Mouse (Mus musculus): Measurements from ENCODE around the gene Cct5. TPM values are rescaled to one million over a fixed set of nuclear protein-coding genes. Genes with fewer than 3 reads are reported as not detected.

Gene Cct5
- polyA plus RNA-seq, 1 experiment from 2014 or later: 211 TPM

- Histone ChIP-seq H3K27ac (ENCODE audit: low read length) (no peak overlapping the region), H3K27me3 (replicated peaks; ENCODE audit: insufficient read depth, low read length) (no peaks in the 10 kb centered on the region), H3K4me1 (ENCODE audit: insufficient read depth, low read depth, low read length) (no peaks in the 10 kb centered on the region), H3K9me3 (ENCODE audit: low read length) (no peaks in the 10 kb centered on the region), H3K4me2 (replicated peaks; ENCODE audit: low read depth, low read length) (no peak overlapping the region), H3K4me3 (ENCODE audit: low read depth, low read length) (no peak overlapping the region), H3K36me3 (ENCODE audit: insufficient read depth, low read length) (no peaks in the 10 kb centered on the region), H3K9ac (replicated peaks; ENCODE audit: low read depth) (no peak overlapping the region)
- no peak for ATAC-seq
- TF ChIP-seq EP300 (IDR thresholded peaks at IDR 0.05): no peak
- TF ChIP-seq CTCF (IDR thresholded peaks at IDR 0.05): no peak
- WGBS: 68% methylated on average over 4 of the region's 4 CpGs
- no peak for DNase-seq (ENCODE audit: low spot score)
Measured at GRCm38 (mm10) chr15:31550381-31550780, 51.2 kb downstream of the Cct5 start.

DNA sequence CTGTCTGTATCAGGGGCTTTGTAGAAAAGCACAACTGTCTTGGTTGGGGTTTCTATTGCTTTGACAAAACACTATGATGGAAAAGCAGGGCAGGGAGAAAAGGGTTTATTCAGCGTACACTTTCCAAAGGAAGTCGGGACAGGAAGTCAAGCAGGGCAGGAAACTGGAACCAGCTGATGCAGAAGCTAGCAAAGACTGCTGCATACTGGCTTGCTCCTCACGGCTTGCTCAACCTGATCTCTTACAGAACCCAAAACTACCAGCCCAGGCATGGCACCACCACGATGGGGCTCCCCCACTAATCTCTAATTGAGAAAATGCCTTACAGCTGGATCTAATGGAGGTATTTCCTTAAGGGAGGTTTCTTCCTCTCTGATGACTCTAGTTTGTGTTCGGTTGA lies 54.2 kb downstream of the Cct5 start:
- Histone ChIP-seq H3K4me3 (ENCODE audit: low read depth, low read length) (no peak overlapping the region), H3K9me3 (ENCODE audit: low read length) (no peaks in the 10 kb centered on the region), H3K36me3 (ENCODE audit: insufficient read depth, low read length) (no peaks in the 10 kb centered on the region), H3K4me2 (replicated peaks; ENCODE audit: low read depth, low read length) (no peak overlapping the region), H3K4me1 (ENCODE audit: insufficient read depth, low read depth, low read length) (no peaks in the 10 kb centered on the region), H3K9ac (replicated peaks; ENCODE audit: low read depth) (no peak overlapping the region), H3K27ac (ENCODE audit: low read length) (no peak overlapping the region), H3K27me3 (replicated peaks; ENCODE audit: insufficient read depth, low read length) (no peaks in the 10 kb centered on the region)
- ATAC-seq (no peak), DNase-seq (ENCODE audit: low spot score) (no peak)
- WGBS: 61% methylated on average over 5 of the region's 5 CpGs
- TF ChIP-seq EP300 (IDR thresholded peaks at IDR 0.05): no peak
- no peak for TF ChIP-seq CTCF (IDR thresholded peaks at IDR 0.05)

- Histone ChIP-seq H3K9ac (replicated peaks; ENCODE audit: low read depth) (no peak overlapping the region), H3K27me3 (replicated peaks; ENCODE audit: insufficient read depth, low read length) (no peaks in the 10 kb centered on the region), H3K36me3 (ENCODE audit: insufficient read depth, low read length) (no peaks in the 10 kb centered on the region), H3K9me3 (ENCODE audit: low read length) (no peaks in the 10 kb centered on the region), H3K4me1 (ENCODE audit: insufficient read depth, low read depth, low read length) (no peaks in the 10 kb centered on the region), H3K4me2 (replicated peaks; ENCODE audit: low read depth, low read length) (no peak overlapping the region), H3K27ac (ENCODE audit: low read length) (no peak overlapping the region), H3K4me3 (ENCODE audit: low read depth, low read length) (no peak overlapping the region)
- ATAC-seq (no peak), DNase-seq (ENCODE audit: low spot score) (no peak)
- WGBS: 87% methylated on average over 6 of the region's 6 CpGs
- no peak for TF ChIP-seq EP300 (IDR thresholded peaks at IDR 0.05)
- no peak for TF ChIP-seq CTCF (IDR thresholded peaks at IDR 0.05)
Measured at GRCm38 (mm10) chr15:31546291-31546690, 55.3 kb downstream of the Cct5 start.

- 80% methylated on average over 1 of the region's 1 CpGs for WGBS
- no peaks in the 10 kb centered on the region for H3K36me3 ChIP-seq (ENCODE audit: insufficient read depth, low read length)
- DNase-seq (ENCODE audit: low spot score): no peak
- H3K27ac ChIP-seq (ENCODE audit: low read length): no peak overlapping the region
- ATAC-seq: no peak
- no peak overlapping the region for H3K9ac ChIP-seq (replicated peaks; ENCODE audit: low read depth)
- no peaks in the 10 kb centered on the region for H3K4me1 ChIP-seq (ENCODE audit: insufficient read depth, low read depth, low read length)
- H3K4me2 ChIP-seq (replicated peaks; ENCODE audit: low read depth, low read length): no peak overlapping the region
- H3K4me3 ChIP-seq (ENCODE audit: low read depth, low read length): no peak overlapping the region
- TF ChIP-seq CTCF (IDR thresholded peaks at IDR 0.05): no peak
- H3K27me3 ChIP-seq (replicated peaks; ENCODE audit: insufficient read depth, low read length): no peaks in the 10 kb centered on the region
- H3K9me3 ChIP-seq (ENCODE audit: low read length): no peaks in the 10 kb centered on the region
Measured at GRCm38 (mm10) chr15:31545058-31545457, 56.5 kb downstream of the Cct5 start.

DNA sequence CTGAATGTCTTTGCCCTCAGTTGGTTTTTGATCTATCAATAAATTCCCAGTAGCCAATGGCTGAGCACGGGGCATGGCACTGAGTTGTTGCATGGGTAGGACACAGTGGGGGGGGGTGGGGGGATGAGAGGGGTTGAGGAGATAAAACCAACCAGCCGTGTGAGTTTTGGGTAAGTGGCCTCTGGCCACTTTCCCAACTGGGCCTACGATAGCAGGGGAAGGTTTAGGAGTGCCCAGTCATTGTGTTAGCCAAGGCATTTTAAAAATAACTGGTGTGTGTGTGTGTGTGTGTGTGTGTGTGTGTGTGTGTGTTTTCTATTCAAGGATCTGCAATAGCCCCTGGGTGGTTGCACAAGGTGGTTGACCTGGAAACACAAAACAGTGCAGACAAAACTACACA lies 58.4 kb downstream of the Cct5 start:
- H3K27me3 ChIP-seq (replicated peaks; ENCODE audit: insufficient read depth, low read length): no peaks in the 10 kb centered on the region
- no peak for TF ChIP-seq EP300 (IDR thresholded peaks at IDR 0.05)
- no peak for TF ChIP-seq CTCF (IDR thresholded peaks at IDR 0.05)
- DNase-seq (ENCODE audit: low spot score) (no peak), ATAC-seq (peak; percentile 16; the same call in 1 of the 2 replicates)
- no peak overlapping the region for H3K4me3 ChIP-seq (ENCODE audit: low read depth, low read length)
- no peaks in the 10 kb centered on the region for H3K9me3 ChIP-seq (ENCODE audit: low read length)
- 9% methylated on average over 3 of the region's 3 CpGs for WGBS
- no peaks in the 10 kb centered on the region for H3K36me3 ChIP-seq (ENCODE audit: insufficient read depth, low read length)
- no peak overlapping the region for H3K9ac ChIP-seq (replicated peaks; ENCODE audit: low read depth)
- H3K27ac ChIP-seq (ENCODE audit: low read length): no peak overlapping the region
- no peak overlapping the region for H3K4me2 ChIP-seq (replicated peaks; ENCODE audit: low read depth, low read length)
- H3K4me1 ChIP-seq (ENCODE audit: insufficient read depth, low read depth, low read length): no peaks in the 10 kb centered on the region

DNA sequence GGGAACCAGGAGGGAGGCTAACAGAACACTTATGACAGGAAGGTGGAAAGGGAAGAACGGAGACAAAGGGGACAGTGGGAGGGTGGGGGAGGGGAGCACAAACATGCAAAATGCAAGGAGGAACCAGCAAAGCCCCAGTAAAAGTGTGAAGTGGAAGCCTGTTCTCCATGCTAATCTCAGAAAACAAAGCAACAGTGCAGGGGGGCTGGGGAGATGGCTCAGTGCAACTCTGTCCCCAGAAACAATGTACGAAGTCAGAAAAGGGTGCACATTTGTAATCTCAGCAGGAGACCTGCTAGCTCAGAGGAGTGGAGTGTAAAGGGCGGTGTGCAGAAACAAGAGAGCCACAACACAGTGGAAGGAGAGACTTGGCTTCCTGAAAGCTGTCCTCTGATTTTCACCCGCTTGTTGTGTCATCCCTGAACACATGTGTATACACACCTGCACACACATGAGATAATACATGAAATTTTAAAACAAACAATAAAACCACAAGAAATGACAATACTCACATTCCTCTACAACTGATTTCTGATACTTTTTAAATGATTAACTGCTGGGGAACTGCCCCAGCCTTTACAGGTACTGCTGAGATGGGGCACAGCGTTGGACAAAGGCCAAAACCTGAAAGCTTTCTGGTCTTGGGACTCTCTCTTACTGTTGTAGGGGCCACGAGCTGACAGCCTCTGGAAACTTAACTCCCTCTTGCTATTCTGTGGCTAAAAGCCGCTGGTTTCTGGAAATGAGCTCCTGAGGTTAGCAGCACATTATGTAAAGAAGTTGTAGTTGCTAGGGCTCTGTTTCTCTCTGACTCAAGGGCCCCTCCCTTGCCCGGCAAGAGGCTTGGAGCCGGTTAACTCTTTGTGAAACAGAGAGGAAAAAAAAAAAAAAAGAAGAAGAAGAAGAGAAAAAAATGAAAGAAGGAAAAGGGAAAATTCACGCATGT lies 59.3 kb downstream of the Cct5 start:
- no peak overlapping the region for H3K4me3 ChIP-seq (ENCODE audit: low read depth, low read length)
- peak overlapping the region; percentile 35; the same call in 1 of the 2 replicates for H3K27ac ChIP-seq (ENCODE audit: low read length)
- H3K4me2 ChIP-seq (replicated peaks; ENCODE audit: low read depth, low read length): no peak overlapping the region
- 16% methylated on average over 10 of the region's 10 CpGs for WGBS
- no peaks in the 10 kb centered on the region for H3K9me3 ChIP-seq (ENCODE audit: low read length)
- ATAC-seq: peak; percentile 43; the same call in 1 of the 2 replicates
- H3K9ac ChIP-seq (replicated peaks; ENCODE audit: low read depth): no peak overlapping the region
- H3K27me3 ChIP-seq (replicated peaks; ENCODE audit: insufficient read depth, low read length): no peaks in the 10 kb centered on the region
- peak; percentile 62 for DNase-seq (ENCODE audit: low spot score)
- no peaks in the 10 kb centered on the region for H3K4me1 ChIP-seq (ENCODE audit: insufficient read depth, low read depth, low read length)
- no peaks in the 10 kb centered on the region for H3K36me3 ChIP-seq (ENCODE audit: insufficient read depth, low read length)
- no peak for TF ChIP-seq EP300 (IDR thresholded peaks at IDR 0.05)
- no peak for TF ChIP-seq CTCF (IDR thresholded peaks at IDR 0.05)

Other genes starting within 250 kb of the Cct5 start
- gene Ankrd33b, start 234.1 kb downstream of the Cct5 start, polyA plus RNA-seq (2015; fragmentation: Nextera tagmentation; extraction: Ambion mirVana): 18.7 and 19.8 TPM in 2 replicates
- 7.4 and 10.4 TPM in 2 replicates for gene Ropn1l, start 148.1 kb downstream of the Cct5 start, polyA plus RNA-seq (2015; fragmentation: Nextera tagmentation; extraction: Ambion mirVana)
- gene March6, start 70.8 kb downstream of the Cct5 start, polyA plus RNA-seq (2015; fragmentation: Nextera tagmentation; extraction: Ambion mirVana): 18.3 and 20.6 TPM in 2 replicates
- 12.2 and 13.5 TPM in 2 replicates for gene Cmbl, start 36.4 kb downstream of the Cct5 start, polyA plus RNA-seq (2015; fragmentation: Nextera tagmentation; extraction: Ambion mirVana)
- gene Fam173b, start within 50 bp of the Cct5 start, polyA plus RNA-seq (2015; fragmentation: Nextera tagmentation; extraction: Ambion mirVana): 9.8 and 14.0 TPM in 2 replicates